Mouse (Mus musculus) liver, embryonic 14.5 days (tissue): ENCODE measurements around the gene Tnxb. TPM values are rescaled to one million over a fixed set of nuclear protein-coding genes. Genes with fewer than 3 reads are reported as not detected.

Source experiments
- ATAC-seq: fragments of 200-750 bp; cut with Nextera tagmentation; 2 replicates; pipeline ENCODE4 v1.8.0; 2017; ENCODE audit warnings: moderate number of reproducible peaks, mild to moderate bottlenecking, moderate library complexity; ENCODE audit not compliant: insufficient read depth
- DNase-seq, 3 experiments: peaks; one replicate each; pipeline ENCODE4 v3.0.0-alpha.2; 2012 to 2013; ENCODE audit warnings: low read depth in 3 of 3, low spot score in 3 of 3
- H3K27ac ChIP-seq: fragments of 300-500 bp; sonication (generic); 2 replicates; pipeline ENCODE4 v1.5.1; 2014; ENCODE audit warnings: moderate library complexity, mild to moderate bottlenecking, control low read depth, inconsistent platforms
- H3K27me3 ChIP-seq: fragments of 300-500 bp; sonication (generic); 2 replicates; pipeline ENCODE4 v1.6.1; 2014; ENCODE audit warnings: mild to moderate bottlenecking, low read length, moderate library complexity; ENCODE audit not compliant: control insufficient read depth, insufficient read depth
- H3K36me3 ChIP-seq: fragments of 300-500 bp; sonication (generic); replicated peaks from 2 replicates; pipeline ENCODE4 v1.6.1; 2014; ENCODE audit warnings: low read depth; ENCODE audit not compliant: control insufficient read depth, insufficient read depth
- H3K4me1 ChIP-seq, 2 experiments: fragments of 200-500 bp in 1 of 2; fragments of 300-500 bp in 1 of 2; sonication (generic) in 1 of 2; replicated peaks; 2 replicates each; pipeline ENCODE4 v1.6.1; 2012 to 2014; ENCODE audit warnings: antibody characterized with exemption in 1 of 2, inconsistent platforms in 1 of 2, low read length in 1 of 2; ENCODE audit not compliant: control insufficient read depth in 2 of 2, insufficient read depth in 2 of 2
- H3K4me2 ChIP-seq: fragments of 300-500 bp; sonication (generic); 2 replicates; pipeline ENCODE4 v1.6.1; 2014; ENCODE audit warnings: low read depth, mild to moderate bottlenecking, control low read depth, moderate library complexity
- H3K4me3 ChIP-seq, 2 experiments: fragments of 200-500 bp in 1 of 2; fragments of 300-500 bp in 1 of 2; sonication (generic) in 1 of 2; 2 replicates each; pipeline ENCODE4 v1.5.1; 2012 to 2014; ENCODE audit warnings: low read depth in 2 of 2, low read length in 2 of 2, mild to moderate bottlenecking in 2 of 2, control low read depth in 1 of 2, inconsistent platforms in 1 of 2, moderate library complexity in 1 of 2; ENCODE audit not compliant: insufficient read depth in 1 of 2
- H3K9ac ChIP-seq: fragments of 300-500 bp; sonication (generic); replicated peaks from 2 replicates; pipeline ENCODE4 v1.6.1; 2014; ENCODE audit warnings: mild to moderate bottlenecking, control low read depth, moderate library complexity
- H3K9me3 ChIP-seq: fragments of 300-500 bp; sonication (generic); 2 replicates; pipeline ENCODE4 v1.6.1; 2016; ENCODE audit warnings: low read length, mixed read lengths; ENCODE audit not compliant: control insufficient read depth
- CTCF ChIP-seq: IDR thresholded peaks from 2 replicates; pipeline ENCODE4 v1.5.1; 2016; ENCODE audit warnings: antibody characterized with exemption, low read depth, control low read depth
- EP300 ChIP-seq: IDR thresholded peaks from 2 replicates; pipeline ENCODE4 v1.6.1; 2016; ENCODE audit warnings: antibody characterized with exemption, low read depth
- WGBS: fragments of 180-500 bp; shearing (Covaris S2); extraction: QIAGEN DNeasy Blood & Tissue Kit; methylation state at CpG from one replicate; pipeline ENCODE4 v1.1.7; 2014; ENCODE audit not compliant: insufficient replicate concordance; 5-methylcytosine and 5-hydroxymethylcytosine counted together
- polyA plus RNA-seq, 2 experiments: library from polyadenylated mRNA; depleted of rRNA in 1 of 2; stranded (reverse) in 1 of 2; unstranded in 1 of 2; fragments of >200 nt; fragmentation: Nextera tagmentation in 1 of 2; extraction: Ambion mirVana in 1 of 2; gene quantifications; 2 replicates each; pipeline versions ENCODE4 v1.2.1 to v1.2.3; 2012 to 2014

Gene Tnxb
- polyA plus RNA-seq, 2 experiments = 0.13 to 0.17 TPM

- no peak overlapping the region for H3K27ac ChIP-seq
- H3K4me1 ChIP-seq = no peaks in the 10 kb centered on the region
- H3K4me3 ChIP-seq = no peak overlapping the region
- H3K4me2 ChIP-seq = no peak overlapping the region
- H3K27me3 ChIP-seq = peaks cover 8% of the 10 kb centered on the region
- DNase-seq (no peak), ATAC-seq (no peak; the same call in 1 of the 2 replicates)
- WGBS = 59% methylated on average over 7 of the region's 7 CpGs
- H3K36me3 ChIP-seq = peaks cover 2% of the 10 kb centered on the region; the same call in 1 of the 2 replicates
- no peak overlapping the region for H3K9ac ChIP-seq
- H3K9me3 ChIP-seq = no peaks in the 10 kb centered on the region
- TF ChIP-seq EP300 (no peak), CTCF (no peak)
Measured at GRCm38 (mm10) chr17:34655160-34655559, 15.2 kb upstream of the Tnxb start.

GRCm38 (mm10) chr17:34655581-34655991 lies 14.7 kb upstream of the Tnxb start:
- DNase-seq = no peak
- H3K36me3 ChIP-seq = peaks cover 2% of the 10 kb centered on the region; the same call in 1 of the 2 replicates
- WGBS = 56% methylated on average over 4 of the region's 4 CpGs

GRCm38 (mm10) chr17:34656666-34657065 lies 13.7 kb upstream of the Tnxb start:
- ATAC-seq = no peak
- Histone ChIP-seq H3K9ac (no peak overlapping the region), H3K4me3 (no peak overlapping the region), H3K36me3 (peaks cover 1% of the 10 kb centered on the region; the same call in 1 of the 2 replicates), H3K27ac (no peak overlapping the region), H3K4me2 (no peak overlapping the region), H3K4me1 (no peaks in the 10 kb centered on the region), H3K27me3 (peaks cover 19% of the 10 kb centered on the region), H3K9me3 (no peaks in the 10 kb centered on the region)
- TF ChIP-seq EP300 (no peak), CTCF (no peak)
- DNase-seq = no peak
- WGBS = 46% methylated on average over 8 of the region's 8 CpGs

More at GRCm38 (mm10) chr17:34655581-34655991, 14.7 kb upstream of the Tnxb start:
- no peak overlapping the region for H3K27ac ChIP-seq
- peaks cover 12% of the 10 kb centered on the region for H3K27me3 ChIP-seq
- no peak for TF ChIP-seq CTCF
- no peak for TF ChIP-seq EP300
- ATAC-seq = no peak; the same call in none of the 2 replicates
- no peaks in the 10 kb centered on the region for H3K9me3 ChIP-seq
- H3K4me1 ChIP-seq = no peaks in the 10 kb centered on the region
- H3K4me3 ChIP-seq = no peak overlapping the region
- no peak overlapping the region for H3K9ac ChIP-seq
- H3K4me2 ChIP-seq = no peak overlapping the region

- H3K4me2 ChIP-seq = no peak overlapping the region
- ATAC-seq = no peak
- no peak for DNase-seq
- WGBS = 23% methylated on average over 2 of the region's 2 CpGs
- no peaks in the 10 kb centered on the region for H3K9me3 ChIP-seq
- H3K4me1 ChIP-seq = no peaks in the 10 kb centered on the region
- H3K4me3 ChIP-seq = no peak overlapping the region
- no peak overlapping the region for H3K9ac ChIP-seq
- H3K27ac ChIP-seq = no peak overlapping the region
- peaks cover 19% of the 10 kb centered on the region for H3K27me3 ChIP-seq
- no peaks in the 10 kb centered on the region for H3K36me3 ChIP-seq
- TF ChIP-seq CTCF (no peak), EP300 (no peak)
Measured at GRCm38 (mm10) chr17:34657271-34657670, 13.1 kb upstream of the Tnxb start.

GRCm38 (mm10) chr17:34658145-34658544 lies 12.2 kb upstream of the Tnxb start:
- TF ChIP-seq CTCF (no peak), EP300 (no peak)
- no peak for ATAC-seq

More at GRCm38 (mm10) chr17:34658145-34658544, 12.2 kb upstream of the Tnxb start:
- H3K36me3 ChIP-seq = no peaks in the 10 kb centered on the region
- peaks cover 19% of the 10 kb centered on the region for H3K27me3 ChIP-seq
- no peak overlapping the region for H3K9ac ChIP-seq
- WGBS = 24% methylated on average over 2 of the region's 2 CpGs
- H3K4me1 ChIP-seq = no peaks in the 10 kb centered on the region
- no peak overlapping the region for H3K4me2 ChIP-seq
- no peak overlapping the region for H3K27ac ChIP-seq
- H3K4me3 ChIP-seq = no peak overlapping the region
- H3K9me3 ChIP-seq = no peaks in the 10 kb centered on the region
- no peak for DNase-seq
